Mouse (Mus musculus) monocyte, adult 2 months (primary cell): ENCODE results near the gene Hlcs.

Experiments used
- DNase-seq, 2 experiments: peaks; one replicate each; pipeline ENCODE4 v3.0.0; 2022; ENCODE audit warnings: low spot score in 2 of 2, low read depth in 1 of 2

Gene Hlcs

GRCm38 (mm10) chr16:94328881-94329867 lies 15.8 kb upstream of the Hlcs start:
- DNase-seq = no peak

- DNase-seq = no peak
Measured at GRCm38 (mm10) chr16:94327781-94328711, 14.7 kb upstream of the Hlcs start, which contains the start of gene Ripply3. Ripply3 (plus strand) TSS chr16:94328420.

- DNase-seq = no peak
Measured at GRCm38 (mm10) chr16:94326008-94326407, 12.6 kb upstream of the Hlcs start.

- no peak for DNase-seq
Measured at GRCm38 (mm10) chr16:94323681-94324080, 10.3 kb upstream of the Hlcs start.

GRCm38 (mm10) chr16:94320223-94320622 lies 6.9 kb upstream of the Hlcs start:
- DNase-seq = no peak

- no peak for DNase-seq
Measured at GRCm38 (mm10) chr16:94317752-94318151, 4.4 kb upstream of the Hlcs start.

GRCm38 (mm10) chr16:94315215-94315614 lies 1.8 kb upstream of the Hlcs start:
- no peak for DNase-seq

GRCm38 (mm10) chr16:94314626-94315025 lies 1.3 kb upstream of the Hlcs start:
- no peak for DNase-seq

GRCm38 (mm10) chr16:94312663-94313228 lies 625 bp downstream of the Hlcs start:
- DNase-seq = peak in 1 of 2 experiments; percentile 59

- DNase-seq = no peak
Measured at GRCm38 (mm10) chr16:94311931-94312330, 1.4 kb downstream of the Hlcs start.

GRCm38 (mm10) chr16:94311416-94311815 lies 2.0 kb downstream of the Hlcs start:
- DNase-seq = no peak

- no peak for DNase-seq
Measured at GRCm38 (mm10) chr16:94309025-94309424, 4.3 kb downstream of the Hlcs start.

GRCm38 (mm10) chr16:94307942-94308341 lies 5.4 kb downstream of the Hlcs start:
- no peak for DNase-seq

GRCm38 (mm10) chr16:94307526-94307925 lies 5.8 kb downstream of the Hlcs start:
- DNase-seq = no peak

GRCm38 (mm10) chr16:94303203-94303535 lies 10.2 kb downstream of the Hlcs start:
- DNase-seq = no peak

- DNase-seq = no peak
Measured at GRCm38 (mm10) chr16:94302274-94303202, 10.8 kb downstream of the Hlcs start.

- DNase-seq = no peak
Measured at GRCm38 (mm10) chr16:94301696-94302095, 11.7 kb downstream of the Hlcs start.

- DNase-seq = no peak
Measured at GRCm38 (mm10) chr16:94301194-94301593, 12.2 kb downstream of the Hlcs start.

GRCm38 (mm10) chr16:94299210-94299609 lies 14.2 kb downstream of the Hlcs start:
- no peak for DNase-seq

GRCm38 (mm10) chr16:94298081-94298480 lies 15.3 kb downstream of the Hlcs start:
- DNase-seq = no peak
